Mouse (Mus musculus) midbrain, embryonic 16.5 days (tissue): ENCODE results near the gene Rrnad1. TPM values are rescaled to one million over a fixed set of nuclear protein-coding genes. Genes with fewer than 3 reads are reported as not detected.

Experiments used
- ATAC-seq: fragments of 200-750 bp; cut with Nextera tagmentation; 2 replicates; pipeline ENCODE4 v1.8.0; 2017; ENCODE audit warnings: moderate TSS enrichment
- H3K27ac ChIP-seq: fragments of 300-500 bp; sonication (generic); 2 replicates; pipeline ENCODE4 v1.5.1; 2014; ENCODE audit warnings: mild to moderate bottlenecking, low read length, mixed read lengths
- H3K27me3 ChIP-seq: fragments of 300-500 bp; sonication (generic); 2 replicates; pipeline ENCODE4 v1.6.1; 2014; ENCODE audit warnings: low read depth, low read length, mixed read lengths; ENCODE audit not compliant: control insufficient read depth, insufficient read depth
- H3K36me3 ChIP-seq: fragments of 300-500 bp; sonication (generic); 2 replicates; pipeline ENCODE4 v1.6.1; 2014; ENCODE audit warnings: mild to moderate bottlenecking, low read length, moderate library complexity, mixed read lengths; ENCODE audit not compliant: control insufficient read depth, insufficient read depth
- H3K4me1 ChIP-seq: fragments of 300-500 bp; sonication (generic); 2 replicates; pipeline ENCODE4 v1.6.1; 2014; ENCODE audit warnings: mild to moderate bottlenecking, low read length, mixed read lengths; ENCODE audit not compliant: control insufficient read depth, insufficient read depth
- H3K4me2 ChIP-seq: fragments of 300-500 bp; sonication (generic); 2 replicates; pipeline ENCODE4 v1.6.1; 2014; ENCODE audit warnings: mild to moderate bottlenecking, low read length, mixed read lengths
- H3K4me3 ChIP-seq: fragments of 300-500 bp; sonication (generic); 2 replicates; pipeline ENCODE4 v1.5.1; 2014; ENCODE audit warnings: low read depth, mild to moderate bottlenecking, low read length, moderate library complexity, mixed read lengths
- H3K9ac ChIP-seq: fragments of 300-500 bp; sonication (generic); 2 replicates; pipeline ENCODE4 v1.6.1; 2014; ENCODE audit warnings: low read depth, low read length, mixed read lengths
- H3K9me3 ChIP-seq: fragments of 300-500 bp; sonication (generic); replicated peaks from 2 replicates; pipeline ENCODE4 v1.6.1; 2014; ENCODE audit warnings: mild to moderate bottlenecking, low read length, mixed read lengths; ENCODE audit not compliant: control insufficient read depth, poor library complexity, severe bottlenecking
- WGBS: fragments of 180-500 bp; shearing (Covaris S2); extraction: QIAGEN DNeasy Blood & Tissue Kit; methylation state at CpG from one replicate; pipeline ENCODE4 v1.1.7; 2014; 5-methylcytosine and 5-hydroxymethylcytosine counted together
- polyA plus RNA-seq: library from polyadenylated mRNA; unstranded; fragments of >200 nt; fragmentation: Nextera tagmentation; extraction: Ambion mirVana; gene quantifications from 2 replicates; pipeline ENCODE4 v1.2.1, GENCODE M21; 2015

The Rrnad1 gene
- polyA plus RNA-seq, 1 experiment from 2014 or later = 23.2 TPM

DNA sequence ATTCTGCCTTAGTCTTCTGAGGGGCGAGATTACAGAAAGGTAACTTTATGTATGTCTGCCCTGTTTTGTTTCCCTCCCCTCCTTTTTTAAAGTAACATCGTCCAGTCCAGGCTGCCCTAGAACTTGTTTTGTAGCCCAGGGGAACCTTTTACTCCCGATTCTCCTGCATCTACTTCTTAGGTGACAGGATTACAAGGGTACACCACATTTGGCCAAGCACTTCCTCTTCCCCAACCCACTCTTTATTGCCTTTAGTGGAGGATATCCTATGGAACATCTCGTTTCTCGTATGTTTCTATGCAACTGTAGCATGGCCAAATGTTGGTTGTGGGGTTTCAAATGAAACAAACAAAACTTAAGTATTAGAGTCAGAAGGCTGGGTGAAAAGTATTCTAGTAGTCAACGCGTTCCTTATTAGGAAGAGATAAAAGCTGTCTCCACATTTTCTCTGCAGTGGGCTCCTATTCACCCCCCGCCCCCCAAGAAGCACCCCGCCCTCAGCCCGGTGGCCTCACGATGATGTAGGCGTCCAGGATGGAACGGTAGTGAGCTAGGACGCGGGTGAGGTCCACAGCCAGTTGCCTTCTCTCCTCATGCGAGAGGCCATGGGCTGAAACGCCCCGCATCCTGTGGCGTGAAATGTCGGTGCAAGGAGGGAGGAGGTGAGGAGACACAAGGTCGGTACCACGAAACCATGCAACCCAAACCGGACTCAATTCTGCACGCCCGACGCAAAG is 1.0 kb downstream of the Rrnad1 start:
- Histone ChIP-seq H3K4me1 (peaks cover 26% of the 10 kb centered on the region), H3K4me3 (peak overlapping the region; percentile 90), H3K27ac (peak overlapping the region; percentile 92), H3K36me3 (peaks cover 19% of the 10 kb centered on the region), H3K27me3 (no peaks in the 10 kb centered on the region), H3K4me2 (peak overlapping the region; percentile 80), H3K9ac (peak overlapping the region; percentile 94), H3K9me3 (no peaks in the 10 kb centered on the region)
- ATAC-seq = peak; percentile 71
- 6% methylated on average over 26 of the region's 26 CpGs for WGBS

DNA sequence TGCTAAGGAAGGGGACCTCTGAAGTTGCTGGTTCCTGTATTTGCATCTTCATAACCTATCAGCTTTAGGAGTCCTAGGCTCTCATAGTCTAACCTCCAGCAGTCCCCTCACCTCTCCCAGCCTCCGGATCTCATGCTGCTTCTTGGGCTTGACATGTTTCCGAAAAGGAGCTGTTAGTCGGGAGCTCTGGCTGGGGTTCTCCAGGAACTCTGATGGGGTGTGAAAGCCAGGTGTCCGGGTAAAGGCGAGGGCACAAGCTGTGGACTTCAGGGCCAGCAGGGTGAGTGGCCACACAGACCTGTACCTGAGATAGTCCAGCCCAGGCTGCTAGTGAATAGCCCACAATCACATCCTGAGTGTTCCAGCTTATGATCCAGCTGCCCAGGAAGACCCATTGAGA is 3.1 kb downstream of the Rrnad1 start:
- Histone ChIP-seq H3K4me1 (peaks cover 23% of the 10 kb centered on the region), H3K9me3 (no peaks in the 10 kb centered on the region), H3K36me3 (peaks cover 29% of the 10 kb centered on the region), H3K4me2 (no peak overlapping the region), H3K9ac (no peak overlapping the region), H3K27ac (no peak overlapping the region), H3K4me3 (no peak overlapping the region), H3K27me3 (no peaks in the 10 kb centered on the region)
- 96% methylated on average over 5 of the region's 5 CpGs for WGBS
- ATAC-seq = no peak

DNA sequence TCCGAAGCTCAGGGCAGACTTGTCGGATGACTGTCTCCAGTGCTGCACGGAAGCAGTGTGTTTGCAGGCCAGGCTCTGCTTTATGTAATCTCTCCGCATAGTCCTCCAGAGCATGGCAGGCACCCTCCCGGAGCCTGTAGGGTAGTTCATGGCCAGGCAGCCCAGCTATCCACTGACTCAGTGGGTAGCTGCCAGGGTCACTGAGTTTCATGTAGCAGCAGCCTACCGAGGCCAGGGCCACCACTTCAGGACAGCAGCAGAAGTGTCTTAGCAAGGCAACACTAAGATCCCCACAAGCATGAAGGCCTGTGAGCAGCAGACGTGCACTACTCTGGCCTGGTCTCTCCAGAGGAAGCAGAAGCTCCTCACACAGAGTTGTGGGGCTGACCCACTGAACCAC is 5.5 kb downstream of the Rrnad1 start:
- Histone ChIP-seq H3K27ac (no peak overlapping the region), H3K4me2 (no peak overlapping the region), H3K9me3 (no peaks in the 10 kb centered on the region), H3K4me1 (peaks cover 17% of the 10 kb centered on the region), H3K9ac (no peak overlapping the region), H3K4me3 (no peak overlapping the region), H3K36me3 (peaks cover 28% of the 10 kb centered on the region), H3K27me3 (no peaks in the 10 kb centered on the region)
- WGBS = 89% methylated on average over 7 of the region's 7 CpGs
- ATAC-seq = no peak

DNA sequence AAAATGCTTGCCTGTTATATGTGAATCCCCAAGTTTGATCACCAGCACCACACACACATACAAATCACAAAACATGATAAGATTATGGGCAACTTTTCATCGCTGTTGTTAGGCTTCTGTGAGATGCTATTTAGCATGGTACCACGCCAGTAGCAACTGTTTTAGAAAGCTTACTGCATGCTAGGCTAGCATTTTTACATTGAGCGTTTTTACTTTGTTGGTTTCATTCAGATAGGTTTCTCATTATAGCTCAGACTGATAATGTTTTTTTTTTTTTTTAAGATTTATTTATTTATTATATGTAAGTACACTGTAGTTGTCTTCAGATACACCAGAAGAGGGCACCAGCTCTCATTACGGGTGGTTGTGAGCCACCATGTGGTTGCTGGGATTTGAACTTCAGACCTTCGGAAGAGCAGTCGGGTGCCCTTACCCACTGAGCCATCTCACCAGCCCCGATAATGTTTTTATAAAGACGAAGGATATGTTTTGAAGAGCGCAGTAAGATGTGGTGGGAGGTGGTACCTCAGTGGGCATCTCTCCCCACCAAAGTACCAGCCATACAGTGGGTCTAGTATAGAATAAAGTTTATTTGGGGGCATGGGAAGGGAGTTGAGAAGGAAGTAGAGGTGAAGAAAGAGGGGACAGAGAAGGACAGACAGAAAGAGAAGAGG is 10.1 kb downstream of the Rrnad1 start:
- H3K9me3 ChIP-seq = no peaks in the 10 kb centered on the region
- H3K36me3 ChIP-seq = peaks cover 25% of the 10 kb centered on the region
- peaks cover 15% of the 10 kb centered on the region for H3K4me1 ChIP-seq
- ATAC-seq = no peak
- 72% methylated on average over 9 of the region's 9 CpGs for WGBS
- H3K27me3 ChIP-seq = no peaks in the 10 kb centered on the region
- H3K9ac ChIP-seq = peak overlapping the region; percentile 62; the same call in 1 of the 2 replicates
- H3K4me3 ChIP-seq = peak overlapping the region; percentile 50
- H3K27ac ChIP-seq = no peak overlapping the region
- peak overlapping the region; percentile 91 for H3K4me2 ChIP-seq

DNA sequence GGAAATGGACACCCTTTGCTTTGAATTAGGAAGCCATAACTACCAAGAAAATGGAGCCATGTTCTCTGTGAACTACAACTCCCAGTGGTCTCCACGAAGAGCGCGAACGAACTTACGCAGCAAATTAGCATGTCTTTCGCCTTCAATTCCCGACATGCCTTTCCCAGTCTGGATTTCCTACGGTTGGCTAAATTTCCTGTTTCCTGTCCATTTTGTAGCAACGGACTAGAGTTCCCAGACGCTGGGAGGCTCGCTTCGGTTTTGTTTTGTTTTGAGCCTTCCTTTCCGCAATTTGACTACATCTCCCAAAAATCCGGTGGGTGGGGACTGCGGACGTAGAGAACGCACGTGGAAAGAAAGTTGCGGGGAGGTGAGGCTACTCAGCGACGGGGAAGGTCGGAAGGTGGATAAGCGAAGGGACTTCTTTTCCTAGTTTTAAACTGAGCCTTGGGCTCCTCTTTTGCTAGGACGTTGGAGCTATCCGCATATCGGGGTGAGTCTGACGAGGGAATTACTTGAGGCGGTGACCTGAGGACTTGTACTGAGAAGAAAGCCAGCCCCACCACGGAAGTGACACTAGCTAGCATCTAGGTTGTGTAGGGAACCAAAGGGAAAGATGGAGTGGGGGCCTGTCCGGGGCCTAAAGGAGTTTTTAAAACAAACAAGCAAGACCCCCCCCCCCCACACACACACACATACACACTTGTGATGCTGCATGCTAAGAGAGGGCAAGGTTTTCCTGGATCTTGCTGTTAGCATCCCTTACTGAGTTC is 11.0 kb downstream of the Rrnad1 start, which contains the start of gene Mrpl24:
Mrpl24 (plus strand) TSS at position 171 of the 773 bp plus-strand sequence.
- peaks cover 15% of the 10 kb centered on the region for H3K4me1 ChIP-seq
- peak within 1 kb of the TSS; percentile 91 for H3K4me2 ChIP-seq
- peak within 1 kb of the TSS; percentile 74 for H3K27ac ChIP-seq
- no peaks in the 10 kb centered on the region for H3K9me3 ChIP-seq
- H3K27me3 ChIP-seq = no peaks in the 10 kb centered on the region
- peak; percentile 90 for ATAC-seq
- peaks cover 18% of the 10 kb centered on the region for H3K36me3 ChIP-seq
- peak within 1 kb of the TSS; percentile 62 for H3K9ac ChIP-seq
- peak within 1 kb of the TSS; percentile 50 for H3K4me3 ChIP-seq
- under 1% methylated on average over 30 of the region's 30 CpGs for WGBS

DNA sequence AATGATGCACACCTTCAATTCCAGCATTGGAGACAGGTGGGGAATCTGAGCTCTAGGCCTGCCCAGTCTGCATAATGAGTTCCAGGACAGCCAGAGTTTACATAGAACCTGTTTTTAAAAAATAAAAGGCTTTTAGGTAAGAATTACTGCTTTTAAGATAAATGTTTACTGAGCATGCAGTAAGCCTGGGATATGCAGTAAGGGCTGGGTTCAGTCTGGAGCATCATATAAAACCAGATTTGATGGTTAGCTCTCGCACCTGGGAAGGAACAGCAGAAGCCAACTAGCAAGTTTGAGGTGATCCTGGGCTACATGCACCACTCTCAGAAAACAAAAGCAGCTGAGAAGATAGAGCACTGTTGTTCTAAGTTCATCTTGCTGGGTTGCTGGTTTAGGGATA is 12.0 kb downstream of the Rrnad1 start:
- no peak overlapping the region for H3K27ac ChIP-seq

DNA sequence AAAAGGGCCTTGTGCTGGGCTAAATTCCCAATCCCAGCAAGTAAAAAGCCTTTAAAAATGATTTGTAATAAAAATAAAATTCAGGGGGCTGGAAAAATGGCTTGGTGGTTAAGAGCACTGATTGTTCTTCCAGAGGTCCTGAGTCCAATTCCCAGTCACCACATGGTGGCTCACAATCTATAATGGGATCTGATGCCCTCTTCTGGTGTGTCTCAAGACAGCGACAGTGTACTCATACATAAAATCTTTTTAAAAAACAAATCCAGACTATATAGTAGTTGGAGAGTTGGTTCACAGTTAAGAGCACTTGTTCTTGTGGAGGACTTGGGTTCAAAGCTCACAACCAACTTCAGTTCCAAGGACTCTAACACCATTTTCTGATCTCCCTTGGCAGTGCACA is 13.5 kb downstream of the Rrnad1 start:
- peaks cover under 1% of the 10 kb centered on the region for H3K36me3 ChIP-seq

More for the DNA sequence above, 12.0 kb downstream of the Rrnad1 start:
- ATAC-seq = no peak
- 97% methylated on average over 1 of the region's 1 CpGs for WGBS
- Histone ChIP-seq H3K9ac (no peak overlapping the region), H3K4me2 (no peak overlapping the region; the same call in 1 of the 2 replicates), H3K4me1 (peaks cover 15% of the 10 kb centered on the region), H3K4me3 (no peak overlapping the region), H3K9me3 (no peaks in the 10 kb centered on the region), H3K36me3 (peaks cover 12% of the 10 kb centered on the region), H3K27me3 (no peaks in the 10 kb centered on the region)

DNA sequence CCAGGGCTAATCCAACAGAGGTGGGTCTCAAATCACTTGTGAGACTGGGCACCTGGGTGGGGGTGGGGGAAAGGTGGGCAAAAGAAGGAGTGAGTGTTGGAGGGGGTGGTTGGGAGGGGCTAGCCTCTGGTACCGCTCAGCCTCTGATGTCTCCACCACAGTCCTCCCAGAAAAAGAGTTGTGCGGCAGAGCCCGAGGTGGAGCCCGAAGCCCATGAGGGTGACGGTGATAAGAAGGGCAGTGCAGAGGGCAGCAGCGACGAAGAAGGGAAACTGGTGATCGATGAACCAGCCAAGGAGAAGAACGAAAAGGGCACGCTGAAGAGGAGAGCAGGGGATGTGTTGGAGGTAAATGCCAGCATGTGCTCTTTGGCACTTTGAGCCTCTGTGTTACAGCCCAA is 16.6 kb downstream of the Rrnad1 start:
- Histone ChIP-seq H3K4me2 (no peak overlapping the region), H3K9ac (no peak overlapping the region), H3K27ac (no peak overlapping the region), H3K36me3 (no peaks in the 10 kb centered on the region; the same call in none of the 2 replicates), H3K27me3 (no peaks in the 10 kb centered on the region), H3K9me3 (no peaks in the 10 kb centered on the region), H3K4me1 (peaks cover 17% of the 10 kb centered on the region), H3K4me3 (no peak overlapping the region)
- ATAC-seq = no peak
- WGBS = 97% methylated on average over 10 of the region's 10 CpGs

More for the DNA sequence above, 13.5 kb downstream of the Rrnad1 start:
- no peaks in the 10 kb centered on the region for H3K9me3 ChIP-seq
- WGBS = 88% methylated on average over 1 of the region's 1 CpGs
- no peaks in the 10 kb centered on the region for H3K27me3 ChIP-seq
- no peak overlapping the region for H3K4me2 ChIP-seq
- H3K27ac ChIP-seq = no peak overlapping the region
- H3K4me1 ChIP-seq = peaks cover 15% of the 10 kb centered on the region
- H3K4me3 ChIP-seq = no peak overlapping the region
- ATAC-seq = no peak
- no peak overlapping the region for H3K9ac ChIP-seq
